Mouse (Mus musculus) lung, adult 2 months (tissue): Measurements from ENCODE around the gene Apoc2.

Source experiments
- CTCF ChIP-seq: fragments of 200-500 bp; IDR thresholded peaks from 2 replicates; pipeline ENCODE4 v1.5.1; 2011; ENCODE audit warnings: mild to moderate bottlenecking, low read length, control low read depth; ENCODE audit not compliant: insufficient read depth
- POLR2A ChIP-seq: fragments of 200-500 bp; IDR thresholded peaks from 2 replicates; pipeline ENCODE4 v1.6.1; 2011; ENCODE audit warnings: low read depth, mild to moderate bottlenecking, control low read depth, low read length, borderline replicate concordance; ENCODE audit errors: extremely low read depth

GRCm38 (mm10) chr7:19698907-19699826, 21.4 kb upstream of the Apoc2 start, which contains the start of gene Apoe:
- no peak for TF ChIP-seq CTCF
- TF ChIP-seq POLR2A = peak; percentile 58; the same call in 1 of the 2 replicates
